Mouse (Mus musculus) embryo, embryonic 10.5 days (tissue): ENCODE results near the gene Nubp1.

Experiments used
- DNase-seq: peaks from one replicate; pipeline ENCODE4 v3.0.0-alpha.2; 2015; ENCODE audit warnings: low spot score

The Nubp1 gene

DNA sequence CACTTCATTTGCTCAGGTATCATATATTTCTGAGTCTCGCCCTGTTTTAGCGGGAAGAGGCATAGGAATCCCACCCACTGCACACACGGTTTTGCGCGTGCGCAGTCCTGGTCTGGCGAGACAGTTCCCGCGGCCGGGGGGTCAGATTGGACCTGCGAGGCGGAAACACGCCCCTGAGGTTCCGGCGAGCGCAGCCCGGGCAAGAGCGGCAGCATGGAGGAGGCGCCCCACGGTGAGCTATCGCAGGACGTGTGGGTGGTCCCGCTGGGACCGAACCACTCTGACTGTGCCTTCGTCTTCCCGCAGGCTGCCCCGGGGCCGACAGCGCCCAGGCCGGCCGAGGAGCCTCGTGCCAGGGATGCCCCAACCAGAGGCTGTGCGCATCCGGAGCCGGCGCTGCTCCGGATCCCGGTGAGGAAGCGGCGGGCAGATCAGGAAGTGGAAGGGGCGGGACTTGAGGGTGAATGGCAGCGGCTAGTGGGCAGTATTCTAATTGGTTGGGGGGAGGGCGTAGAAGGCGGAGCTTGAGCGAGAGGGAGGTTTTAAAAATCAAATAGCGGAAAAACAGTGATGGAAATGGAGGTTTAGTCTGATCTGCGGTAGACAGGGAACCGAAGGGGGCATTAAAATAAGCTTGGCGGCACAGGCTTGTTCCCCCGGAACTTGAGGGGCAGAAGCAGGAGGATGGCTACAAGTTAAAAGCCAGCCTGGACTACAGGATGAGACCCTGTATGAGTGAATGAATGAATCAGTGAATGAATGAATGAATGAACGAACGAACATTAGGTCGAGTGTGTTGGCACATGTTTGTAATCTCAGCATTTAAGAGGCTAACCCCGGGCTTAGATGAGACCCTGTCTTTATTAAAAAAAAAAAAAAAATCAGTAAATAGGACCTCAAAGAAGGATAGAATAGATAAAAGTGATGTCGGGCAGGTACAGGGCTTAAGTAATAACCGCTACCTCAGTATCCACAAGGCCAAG, at the start of gene Nubp1:
TSS of gene Nubp1 (plus strand) at position 185 of the 983 bp plus-strand sequence.
- peak; percentile 97 for DNase-seq

DNA sequence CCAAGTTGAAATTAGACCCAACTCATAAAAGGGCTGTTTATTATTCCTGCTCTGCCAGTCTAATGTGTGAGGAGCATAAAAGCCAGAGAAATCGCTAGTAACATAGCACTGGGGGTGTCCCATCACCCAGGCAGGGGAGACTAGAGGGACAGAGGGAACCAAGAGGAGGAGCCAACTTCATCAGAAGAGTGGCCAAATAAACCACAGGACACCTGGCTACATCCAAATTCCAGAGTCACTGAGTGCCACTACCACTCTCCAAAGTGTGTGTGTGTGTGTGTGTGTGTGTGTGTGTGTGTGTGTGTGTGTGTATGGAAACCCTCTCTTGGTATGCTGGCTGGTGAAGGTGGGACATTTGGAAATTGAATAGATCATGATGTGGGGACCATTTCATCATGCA, 48.7 kb upstream of the Nubp1 start:
- DNase-seq = no peak

DNA sequence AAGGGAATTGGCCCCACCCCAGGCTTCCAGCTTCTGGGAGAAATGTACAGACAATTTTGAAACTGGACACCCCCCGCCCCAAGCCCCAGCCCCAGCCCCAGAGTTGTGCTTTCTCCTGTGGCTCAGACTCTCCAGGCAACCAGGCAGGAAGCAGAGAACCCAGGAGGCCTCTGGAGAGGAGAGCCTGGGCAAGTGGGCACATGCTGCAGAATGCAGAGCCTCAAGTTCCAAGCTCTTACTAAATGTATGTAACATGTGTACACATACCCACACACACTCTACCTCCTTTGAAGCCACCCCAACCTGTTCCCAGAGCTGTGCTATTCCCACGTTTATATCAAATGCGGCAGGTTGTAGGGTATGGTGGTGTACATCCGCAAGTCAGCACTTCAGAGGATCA, 46.0 kb upstream of the Nubp1 start:
- DNase-seq = no peak

GRCm38 (mm10) chr16:10366240-10367217, 45.2 kb upstream of the Nubp1 start:
- DNase-seq = peak; percentile 14

DNA sequence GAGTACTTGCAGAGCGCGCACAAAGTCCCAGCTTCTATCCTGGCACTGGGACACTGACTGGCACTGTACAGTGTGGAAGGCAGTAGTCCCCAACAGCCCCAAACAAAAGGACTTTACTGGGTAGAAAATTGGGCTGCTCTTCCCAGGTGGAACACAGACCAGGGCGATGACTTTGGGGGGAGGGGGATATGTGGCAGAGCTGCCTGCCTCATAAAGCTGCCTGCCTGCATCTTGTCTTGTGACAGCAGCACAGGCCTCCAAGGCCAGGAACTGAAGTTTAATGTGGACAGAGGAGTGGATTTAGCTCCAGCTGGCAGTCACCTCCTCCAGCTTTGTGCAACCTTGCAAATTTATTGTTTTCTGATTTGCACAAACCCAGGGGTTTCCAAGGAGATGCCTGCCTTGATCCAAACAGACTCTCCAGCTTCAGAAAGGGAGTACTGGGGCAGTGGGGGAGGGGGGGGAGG, 42.2 kb upstream of the Nubp1 start:
- peak; percentile 24 for DNase-seq

DNA sequence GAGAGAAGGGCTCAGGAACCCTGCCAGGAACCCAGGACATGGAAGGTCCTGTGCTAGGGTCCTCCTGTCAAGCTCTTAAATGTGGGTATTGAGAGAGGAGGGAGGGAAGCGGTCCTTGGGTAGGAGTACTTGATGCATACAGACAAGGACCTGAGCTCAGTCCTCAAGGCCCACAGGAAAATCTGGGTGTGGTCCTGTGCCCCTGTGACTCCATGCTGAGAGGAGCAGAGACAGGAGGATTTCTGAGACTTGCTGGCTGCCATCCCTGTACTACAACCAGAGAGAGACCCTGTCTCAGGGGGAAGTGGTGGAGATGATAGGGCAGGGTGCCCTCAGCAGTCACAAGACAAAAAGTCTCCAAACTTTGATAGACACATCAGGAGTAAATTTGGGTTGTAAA, 41.8 kb upstream of the Nubp1 start:
- DNase-seq = no peak

- no peak for DNase-seq
Observed at GRCm38 (mm10) chr16:10372372-10372771, 39.4 kb upstream of the Nubp1 start.

DNA sequence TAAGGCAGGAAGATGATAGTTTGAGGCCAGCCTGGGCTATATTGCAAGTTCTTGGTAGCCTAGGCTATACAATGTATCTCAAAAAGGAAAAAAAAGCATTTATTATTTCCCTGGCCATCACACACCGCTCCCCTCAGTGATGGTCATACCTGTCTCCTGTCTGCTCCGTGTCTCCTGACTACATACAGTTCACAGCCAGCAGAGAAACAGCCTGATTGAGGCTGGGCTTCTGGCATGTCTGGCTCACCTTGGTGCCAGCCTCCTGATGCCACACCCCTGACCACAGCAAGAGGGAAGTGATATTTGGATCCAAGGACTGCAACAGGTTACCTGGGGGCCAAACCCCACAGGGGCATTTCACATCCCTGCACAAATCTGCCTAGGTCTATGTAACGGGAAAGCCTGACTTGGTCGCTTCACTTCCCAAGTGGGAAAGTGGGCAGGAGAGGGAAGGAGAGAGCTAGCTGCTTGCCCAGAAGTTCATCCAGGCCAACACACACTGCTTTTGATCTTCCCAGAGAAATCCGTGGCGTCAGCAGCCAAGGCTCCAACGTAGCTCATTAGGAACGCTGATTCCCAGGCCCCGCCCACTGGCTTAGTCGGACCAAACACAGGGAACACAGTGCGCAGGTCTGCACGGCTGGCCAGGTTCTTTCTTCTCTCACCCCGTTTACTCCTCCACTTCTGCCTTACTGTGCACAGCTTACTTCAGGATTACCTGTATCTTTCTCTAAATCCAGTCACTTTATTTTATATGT, 37.3 kb upstream of the Nubp1 start:
- peak; percentile 83 for DNase-seq

- DNase-seq = no peak
Observed at GRCm38 (mm10) chr16:10377286-10377685, 34.5 kb upstream of the Nubp1 start.

- no peak for DNase-seq
Observed at GRCm38 (mm10) chr16:10379531-10379930, 32.2 kb upstream of the Nubp1 start.

GRCm38 (mm10) chr16:10384060-10384497, 27.7 kb upstream of the Nubp1 start:
- peak; percentile 34 for DNase-seq

DNA sequence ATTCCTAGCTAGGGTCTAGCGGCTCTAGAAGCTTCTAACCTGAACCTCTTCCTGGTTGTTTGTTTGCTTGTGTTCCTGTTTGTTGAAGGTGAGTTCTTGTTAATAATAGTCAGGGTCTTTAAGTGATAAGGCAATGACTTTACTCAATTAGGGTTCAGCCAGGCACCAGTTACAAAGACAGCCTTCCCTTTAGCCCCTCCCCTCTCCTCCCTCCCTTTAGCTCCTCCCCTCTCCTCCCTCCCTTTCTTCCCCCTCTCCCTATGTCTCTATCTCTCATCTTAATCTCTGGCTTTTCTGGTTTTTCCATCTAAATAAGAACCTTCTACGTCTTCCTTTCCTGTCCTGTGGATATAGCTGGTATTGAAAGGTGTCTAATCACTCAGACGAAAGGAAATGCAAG, 27.2 kb upstream of the Nubp1 start:
- no peak for DNase-seq

DNA sequence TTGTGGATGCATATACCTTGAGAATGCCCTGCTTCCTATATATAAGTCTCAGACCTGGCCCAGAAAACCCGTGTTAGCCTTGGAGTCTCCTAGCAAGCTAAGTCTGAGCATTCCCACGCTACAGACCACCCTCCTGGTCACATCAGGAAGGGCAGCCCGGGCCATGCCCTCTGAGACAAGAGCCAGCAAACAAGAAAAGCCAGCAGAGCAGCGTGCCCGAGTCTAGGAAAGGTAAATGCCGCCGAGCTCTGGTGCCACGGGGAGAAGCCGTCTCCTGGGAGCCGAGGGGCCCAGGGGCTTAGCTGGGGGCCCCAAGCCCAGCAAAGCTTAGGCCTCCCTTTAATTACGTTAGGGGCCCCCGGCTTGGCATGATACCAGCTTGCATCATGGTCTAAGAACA, 26.5 kb upstream of the Nubp1 start:
- DNase-seq = no peak

- no peak for DNase-seq
Observed at GRCm38 (mm10) chr16:10388634-10389365, 22.9 kb upstream of the Nubp1 start.

- no peak for DNase-seq
Observed at GRCm38 (mm10) chr16:10392587-10392986, 19.2 kb upstream of the Nubp1 start.

GRCm38 (mm10) chr16:10394699-10395540, 16.8 kb upstream of the Nubp1 start, which contains the start of gene Tekt5:
Tekt5 (minus strand) TSS chr16:10395490.
- DNase-seq = peak; percentile 39

- no peak for DNase-seq
Observed at GRCm38 (mm10) chr16:10398755-10399154, 13.0 kb upstream of the Nubp1 start.

DNA sequence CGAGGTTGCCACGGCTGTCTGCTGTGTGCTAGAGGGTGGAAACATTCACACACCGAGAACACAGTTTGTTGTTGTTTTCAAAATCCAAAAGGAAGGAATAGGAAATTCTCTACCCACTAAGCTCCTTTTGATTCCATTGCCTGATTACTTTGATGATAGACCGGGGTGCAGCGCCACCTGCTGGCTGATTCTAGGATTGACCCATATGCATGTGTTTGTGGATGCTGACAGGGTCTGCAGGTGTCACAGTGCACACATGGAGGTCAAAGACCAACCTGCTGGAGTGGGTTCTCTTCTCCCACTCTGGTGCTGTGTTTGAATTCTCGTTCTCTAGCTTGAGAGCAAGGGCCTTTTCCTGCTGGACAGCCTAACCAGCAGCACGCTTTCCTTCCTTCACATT, 12.6 kb upstream of the Nubp1 start:
- peak; percentile 85 for DNase-seq

DNA sequence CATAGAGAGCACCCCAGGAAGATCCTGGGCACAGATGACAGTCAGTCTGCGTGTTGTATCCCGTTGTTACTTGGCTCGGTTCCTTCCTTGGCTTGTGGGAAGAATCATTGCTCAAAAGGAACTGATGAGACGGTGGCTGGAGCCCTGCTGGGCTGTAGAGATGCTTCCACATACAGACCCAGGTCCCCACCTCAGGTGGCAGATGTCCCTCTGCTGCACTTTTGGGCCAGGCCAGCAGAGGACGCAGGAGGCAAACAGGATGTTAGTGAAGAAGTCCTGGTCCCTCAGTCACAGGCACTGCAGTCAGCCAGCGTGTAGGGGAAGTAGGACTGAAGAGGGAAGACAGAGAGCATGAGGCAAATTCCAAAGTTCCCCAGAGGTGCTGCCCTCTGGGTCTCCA, 4.2 kb downstream of the Nubp1 start:
- no peak for DNase-seq

- no peak for DNase-seq
Observed at GRCm38 (mm10) chr16:10416866-10417265, 5.1 kb downstream of the Nubp1 start.
